Mouse (Mus musculus) ovary, postnatal 10 days (tissue): ENCODE data around the gene Muc1.
"Not testable (repeated sequence)": the region's sequence is repeated elsewhere in the genome, so short reads cannot be mapped to it uniquely, and the experiment has no call there.

Experiments used
- DNase-seq: peaks from one replicate; pipeline ENCODE4 v3.0.0; 2022; ENCODE audit warnings: low spot score

Gene Muc1

DNA sequence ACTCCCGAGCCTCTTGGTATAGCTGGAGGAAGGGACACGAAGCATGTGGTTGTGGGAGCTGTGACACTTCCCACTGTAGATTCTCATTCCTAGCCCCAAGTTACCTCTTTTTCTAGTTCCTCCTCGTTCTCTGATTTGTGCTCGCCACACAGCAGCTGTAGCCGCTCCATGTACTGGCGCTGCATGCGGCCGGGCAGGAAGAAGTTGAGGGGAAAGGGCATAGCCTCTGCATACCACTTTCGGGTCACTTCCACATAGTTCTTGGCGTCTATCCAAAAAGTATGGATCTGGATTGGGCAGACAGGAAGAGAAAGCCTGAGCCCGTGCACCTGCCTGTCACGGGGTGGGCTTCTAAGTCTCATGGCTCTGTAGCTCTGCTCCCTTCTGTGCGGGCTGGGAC is 18.7 kb upstream of the Muc1 start:
- DNase-seq: no peak

DNA sequence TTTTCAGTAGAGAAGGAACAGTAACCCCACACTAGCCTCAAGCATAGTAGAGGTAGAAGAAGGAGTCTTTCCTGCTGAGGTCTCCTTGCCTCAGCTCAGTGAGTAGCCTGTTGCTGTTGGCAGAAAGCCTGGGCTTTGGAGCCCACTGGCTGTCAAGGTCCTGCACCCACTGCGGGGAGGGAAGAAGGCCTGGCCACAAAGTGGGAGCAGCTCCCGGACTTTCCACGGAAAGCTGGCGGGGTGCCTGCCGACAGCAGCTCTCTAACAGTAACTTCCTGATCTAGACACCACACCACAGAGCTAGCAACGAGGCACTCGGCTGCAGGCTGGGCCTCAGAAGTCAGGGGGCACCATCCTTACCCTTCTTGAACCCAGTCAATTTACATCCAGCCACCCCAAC is 18.1 kb upstream of the Muc1 start:
- no peak for DNase-seq

DNA sequence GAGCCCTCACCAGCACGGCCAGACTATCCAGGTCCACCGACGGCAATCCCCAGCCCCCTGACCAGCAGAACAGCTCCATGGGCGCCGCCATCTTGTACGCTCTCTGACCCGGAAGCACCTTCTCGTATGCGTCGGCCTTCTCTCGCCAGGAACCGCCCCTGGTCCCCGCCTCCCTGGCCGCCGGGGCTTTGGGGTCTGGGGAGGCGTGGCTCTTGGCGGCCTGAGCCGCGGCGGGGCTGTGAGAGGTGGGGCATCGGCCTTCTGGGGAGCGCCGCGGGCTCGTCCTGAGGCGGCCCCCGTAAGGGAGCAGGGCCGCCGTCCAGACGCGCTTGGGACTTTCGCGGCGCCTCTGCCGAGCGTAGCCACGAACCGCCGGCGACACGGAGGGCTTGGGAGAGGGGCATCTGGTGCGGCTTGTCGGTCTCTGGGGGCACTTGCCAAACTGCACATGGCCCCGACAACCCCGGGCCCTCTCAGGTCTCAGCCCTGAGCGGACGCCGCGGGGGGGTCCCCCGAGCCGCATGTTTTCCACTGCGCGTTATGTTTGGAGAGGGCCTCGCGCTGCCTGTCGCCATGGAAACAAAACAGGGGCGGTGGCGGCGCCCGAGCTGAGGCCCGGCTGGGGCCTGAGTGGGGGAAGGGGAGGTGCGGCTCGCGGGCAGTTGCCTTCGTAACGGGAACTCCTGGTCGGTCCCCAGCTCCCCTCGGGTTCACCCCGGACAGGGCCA is 14.9 kb upstream of the Muc1 start:
- DNase-seq: peak; percentile 83

DNA sequence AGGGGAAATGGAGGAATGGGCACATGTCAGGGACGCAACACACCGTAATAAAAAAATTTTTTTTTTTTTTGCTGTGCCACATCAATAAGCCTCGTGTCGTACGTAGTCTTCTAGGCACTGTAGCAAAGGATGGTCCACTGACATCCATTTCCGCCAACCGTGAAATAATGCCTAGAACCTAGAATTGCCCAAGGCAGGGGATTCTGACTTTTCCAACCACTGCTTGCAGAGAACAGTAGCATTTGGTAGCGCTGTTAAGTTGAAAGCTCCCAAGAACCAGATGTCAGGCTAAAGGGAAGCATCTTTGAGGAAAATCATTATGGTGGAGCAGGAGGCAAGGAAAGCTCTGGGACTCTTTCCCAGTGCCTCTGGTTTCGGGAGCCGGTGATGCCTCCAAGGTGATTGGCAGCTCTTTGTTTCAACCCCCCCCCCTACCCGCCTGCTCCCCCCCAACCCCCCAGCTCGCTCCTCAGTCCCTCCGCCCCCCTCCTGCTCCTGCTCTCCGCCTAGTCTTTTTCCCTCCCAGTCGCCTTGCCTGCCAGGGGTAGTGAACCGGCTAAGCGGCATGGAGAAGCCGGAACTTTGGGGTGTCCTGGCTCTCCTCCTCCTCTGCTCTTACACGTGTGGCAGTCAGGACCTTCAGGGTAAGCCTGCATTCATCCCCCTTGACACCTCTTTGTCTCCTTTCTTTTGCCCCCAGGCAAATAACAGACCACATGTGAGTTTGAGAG is 14.0 kb upstream of the Muc1 start, which contains the start of gene Thbs3:
Thbs3 (plus strand) TSS at position 500 of the 731 bp plus-strand sequence.
- DNase-seq: no peak

DNA sequence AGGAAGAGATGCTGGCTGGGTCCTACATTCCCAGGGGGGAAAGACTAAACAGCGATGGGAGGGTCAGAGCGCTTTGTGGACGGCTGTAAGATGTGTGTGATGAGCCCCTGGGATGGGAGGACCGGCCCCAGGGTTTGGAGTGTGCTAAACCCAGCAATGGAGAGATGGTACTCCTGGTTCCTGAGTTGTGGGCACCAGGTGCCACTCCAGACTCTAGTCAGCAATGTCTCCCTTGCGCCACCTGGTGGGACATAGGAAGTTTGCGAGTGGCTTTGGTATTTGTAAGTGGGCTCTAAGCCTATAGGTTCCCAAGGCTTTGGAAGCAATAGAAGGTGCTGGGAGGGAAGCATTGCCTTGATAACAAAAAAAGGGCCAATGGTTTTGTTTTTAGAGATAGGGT is 13.0 kb upstream of the Muc1 start:
- DNase-seq: peak; percentile 68

DNA sequence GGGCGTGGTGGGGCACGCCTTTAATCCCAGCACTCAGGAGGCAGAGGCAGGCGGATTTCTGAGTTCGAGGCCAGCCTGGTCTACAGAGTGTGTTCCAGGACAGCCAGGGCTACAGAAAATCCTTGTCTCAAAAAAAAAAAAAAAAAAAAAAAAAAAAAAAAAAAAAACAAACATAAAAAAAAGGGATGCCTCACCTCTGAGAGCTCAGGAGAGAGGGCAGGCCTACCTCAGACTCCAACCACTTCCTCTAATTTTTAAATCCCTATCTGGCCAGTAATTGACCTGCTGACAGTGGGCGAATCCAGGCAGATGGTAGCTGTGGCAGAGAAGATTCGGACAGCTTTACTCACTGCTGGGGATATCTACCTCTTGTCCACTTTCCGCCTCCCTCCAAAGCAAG is 12.4 kb upstream of the Muc1 start:
- DNase-seq: not testable (repeated sequence)

DNA sequence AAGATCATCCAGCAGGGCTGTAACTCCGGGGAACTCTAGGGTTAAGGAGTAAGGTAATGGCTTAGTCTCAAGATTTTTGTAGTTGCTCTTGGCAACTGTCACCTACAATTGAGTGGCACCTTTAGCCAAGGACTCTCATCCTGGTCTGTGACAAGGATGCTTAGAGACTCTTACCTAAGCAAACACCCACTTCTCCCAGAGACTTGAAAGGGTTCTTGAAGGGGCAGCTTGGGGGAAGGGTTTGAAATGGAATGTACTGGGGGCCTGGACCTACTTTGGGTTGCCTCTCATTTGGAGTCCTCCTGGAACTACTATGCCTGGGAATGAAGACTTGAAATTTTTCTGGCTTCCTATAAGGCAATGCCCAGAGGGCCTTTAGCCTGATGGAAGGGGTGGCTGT is 10.6 kb upstream of the Muc1 start:
- DNase-seq: no peak

DNA sequence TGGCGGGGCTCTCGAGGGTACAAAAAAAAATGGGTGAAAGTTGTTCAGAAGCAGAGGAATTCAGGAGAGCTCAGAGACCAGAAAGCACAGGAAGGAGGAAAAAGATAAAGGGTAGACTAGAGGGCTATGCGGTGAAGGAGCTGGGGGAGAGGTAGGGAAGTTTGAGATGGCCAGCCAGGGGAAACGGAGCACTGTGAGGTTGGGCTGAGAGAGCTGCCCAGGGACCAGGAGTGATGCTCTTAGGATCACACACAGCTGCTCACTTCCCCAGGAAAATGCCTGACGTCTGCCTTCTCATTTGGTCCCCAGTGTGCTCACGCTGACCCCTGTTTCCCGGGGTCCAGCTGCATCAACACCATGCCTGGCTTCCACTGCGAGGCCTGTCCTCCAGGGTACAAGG is 9.3 kb upstream of the Muc1 start:
- no peak for DNase-seq

DNA sequence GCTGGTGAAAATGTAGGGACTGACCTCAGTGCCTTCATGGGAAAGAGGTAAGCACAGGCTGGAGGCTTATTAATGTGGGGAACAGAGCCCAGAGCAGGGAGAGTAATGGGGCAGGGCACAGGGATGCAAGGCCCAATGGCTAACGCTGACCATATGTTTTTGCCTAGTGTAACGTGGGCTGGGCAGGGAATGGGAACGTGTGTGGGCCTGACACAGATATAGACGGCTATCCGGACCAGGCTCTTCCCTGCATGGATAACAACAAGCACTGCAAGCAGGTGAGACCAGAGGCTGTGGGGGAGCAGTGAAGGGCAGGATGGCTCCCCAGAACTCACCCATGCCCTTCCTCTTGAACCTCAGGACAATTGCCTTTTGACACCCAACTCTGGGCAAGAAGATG is 7.7 kb upstream of the Muc1 start:
- DNase-seq: no peak

DNA sequence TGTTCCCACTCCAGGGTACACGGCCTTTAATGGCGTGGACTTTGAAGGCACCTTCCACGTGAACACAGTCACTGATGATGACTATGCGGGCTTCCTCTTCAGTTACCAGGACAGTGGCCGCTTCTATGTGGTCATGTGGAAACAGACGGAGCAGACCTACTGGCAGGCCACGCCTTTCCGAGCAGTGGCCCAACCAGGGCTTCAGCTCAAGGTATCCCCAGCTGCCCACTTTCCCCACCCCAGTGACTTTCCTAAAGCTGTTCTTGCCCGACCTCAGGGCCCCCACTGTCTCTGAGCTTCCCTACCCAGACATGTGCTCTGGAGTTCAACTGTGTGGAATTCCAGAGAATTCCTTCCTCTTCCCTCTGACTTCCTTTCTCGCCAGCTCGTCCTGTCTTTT is 4.1 kb upstream of the Muc1 start:
- no peak for DNase-seq

DNA sequence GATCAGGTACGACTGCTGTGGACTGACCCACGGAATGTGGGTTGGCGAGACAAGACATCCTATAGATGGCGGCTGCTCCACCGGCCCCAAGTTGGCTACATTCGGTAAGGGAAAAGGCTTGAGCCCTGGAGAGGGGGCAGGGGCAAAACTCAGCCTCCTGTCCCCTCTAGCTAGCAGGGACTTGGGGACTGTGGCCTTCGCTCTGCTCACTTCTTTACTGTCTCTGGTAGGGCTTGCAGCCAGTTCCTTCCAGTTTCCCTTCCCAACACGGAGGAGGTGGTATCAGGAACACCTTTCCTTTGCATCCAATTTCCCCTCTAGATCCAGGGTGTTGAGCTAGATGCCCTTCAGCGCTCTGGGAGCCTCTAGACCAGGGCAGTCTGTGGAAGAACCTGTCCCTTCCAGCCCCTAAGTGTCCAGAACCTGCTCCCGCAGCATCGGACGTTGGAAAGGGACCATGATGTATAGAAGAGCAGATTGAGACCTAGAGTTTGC is 3.5 kb upstream of the Muc1 start:
- no peak for DNase-seq

DNA sequence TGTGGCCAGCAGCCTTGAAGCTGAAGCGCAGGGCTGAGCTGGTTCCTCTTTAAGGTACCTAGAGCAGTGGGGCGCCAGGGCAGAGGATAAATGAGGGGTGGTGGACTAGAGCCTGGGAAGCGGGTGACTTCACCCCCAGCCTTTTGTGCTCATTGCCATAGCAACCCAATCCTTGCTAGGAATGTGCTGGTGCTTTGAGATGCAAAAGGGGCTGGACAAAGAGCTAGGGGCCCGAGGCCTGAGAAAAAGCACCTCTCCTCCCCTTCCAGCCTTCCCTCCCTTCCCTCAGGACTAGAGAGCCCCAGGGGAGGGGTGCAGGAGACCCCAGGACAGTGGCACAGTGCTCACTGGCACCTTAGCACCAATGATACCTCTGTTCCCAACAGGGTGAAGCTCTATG is 2.9 kb upstream of the Muc1 start:
- no peak for DNase-seq

DNA sequence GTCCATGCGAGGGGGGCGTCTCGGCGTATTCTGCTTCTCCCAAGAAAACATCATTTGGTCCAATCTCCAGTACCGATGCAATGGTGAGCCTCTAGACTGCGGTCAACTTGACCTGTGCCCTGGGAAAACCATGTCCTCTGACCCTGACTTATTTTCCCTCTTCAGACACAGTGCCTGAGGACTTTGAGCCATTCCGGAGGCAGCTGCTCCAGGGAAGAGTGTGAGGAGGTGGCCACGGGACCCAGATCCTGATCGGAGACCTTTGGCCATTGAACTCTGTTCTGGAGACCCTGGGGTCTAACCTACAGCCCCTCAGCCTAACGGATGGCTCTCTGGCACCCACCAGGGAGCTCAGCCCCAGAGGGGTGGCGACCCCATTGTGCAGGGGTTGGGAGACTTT is 2.5 kb upstream of the Muc1 start:
- DNase-seq: no peak

DNA sequence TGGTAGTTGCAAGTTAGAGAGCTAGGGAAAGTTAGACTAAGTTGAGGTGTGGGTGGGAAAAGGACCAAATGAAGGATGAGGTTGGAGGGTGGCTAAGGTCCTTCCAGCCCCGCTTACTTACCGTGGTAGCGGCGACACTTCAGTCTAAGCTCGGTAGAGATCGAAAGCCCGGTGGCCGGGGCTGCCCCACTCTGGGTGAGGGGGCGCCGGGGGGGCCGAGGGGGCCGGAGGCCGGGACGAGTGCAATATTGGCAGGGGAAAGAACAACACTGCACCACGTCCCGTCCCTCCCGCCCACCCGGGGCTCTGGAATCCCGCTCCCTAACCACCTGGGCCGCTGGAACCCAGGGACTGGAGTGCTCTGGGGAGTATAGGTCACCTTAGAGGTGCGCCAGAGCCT is 2.0 kb upstream of the Muc1 start, which contains the start of gene Mtx1:
Mtx1 (minus strand) TSS at position 189 of the 400 bp plus-strand sequence.
- DNase-seq: no peak

DNA sequence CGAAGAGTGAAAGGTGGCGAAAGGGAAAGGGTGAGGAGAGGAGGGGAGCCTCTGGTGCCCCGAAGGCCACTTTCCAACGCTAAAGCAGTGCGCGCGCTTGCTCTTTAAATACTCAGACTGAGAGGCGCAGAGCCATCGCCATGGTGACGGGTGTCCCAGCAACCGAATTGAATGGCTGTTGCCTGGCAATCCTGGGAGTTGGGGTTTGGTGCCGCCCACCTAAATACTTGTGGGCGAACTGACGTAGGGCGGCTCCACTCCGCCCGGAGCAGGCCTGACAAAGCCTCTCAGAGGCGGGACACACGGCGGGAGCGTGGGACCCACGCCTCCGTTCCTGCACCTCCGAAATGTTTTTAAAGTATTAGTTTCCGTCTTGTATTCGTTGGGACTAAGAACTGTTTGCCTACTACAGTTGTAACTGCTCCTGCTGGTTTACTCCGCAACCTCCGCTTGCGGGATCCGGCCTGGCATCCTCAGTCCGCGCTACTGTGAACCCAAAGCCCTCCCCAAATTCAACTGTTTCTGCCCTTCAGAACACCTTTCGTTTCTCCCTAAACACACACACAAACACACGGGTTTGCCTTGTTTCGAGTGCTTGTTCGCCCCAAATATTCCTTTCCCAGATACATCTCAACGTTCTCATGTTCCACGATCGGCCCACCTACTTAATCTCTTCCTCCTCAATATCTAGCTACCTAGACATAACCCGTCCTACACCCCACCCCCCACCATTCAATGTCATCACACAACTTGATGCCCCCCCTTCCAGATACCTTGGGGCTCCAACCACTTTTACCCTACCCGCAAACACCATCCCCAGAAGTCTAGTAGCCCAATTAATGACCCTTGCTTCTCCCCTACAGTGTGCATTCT is 1.3 kb upstream of the Muc1 start:
- peak; percentile 83 for DNase-seq

DNA sequence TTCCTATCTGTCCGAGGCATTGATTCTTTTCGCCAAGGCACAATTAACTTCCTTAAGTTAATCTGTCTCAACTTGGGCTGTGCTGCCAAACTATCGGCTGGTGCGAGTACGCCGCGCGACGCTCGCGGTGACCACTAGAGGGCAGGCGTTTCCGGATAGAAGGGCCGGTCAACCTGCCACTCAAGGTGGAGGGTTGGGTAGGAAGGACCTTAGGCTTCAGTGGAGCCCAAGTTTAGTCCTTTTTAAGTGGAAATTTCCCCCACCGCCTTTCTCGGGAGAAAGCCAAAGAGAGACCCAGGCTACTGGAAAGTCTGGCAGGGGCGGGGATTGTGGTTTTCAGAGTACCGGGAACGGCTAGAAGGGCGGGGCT is 692 bp upstream of the Muc1 start:
- DNase-seq: peak; percentile 82

DNA sequence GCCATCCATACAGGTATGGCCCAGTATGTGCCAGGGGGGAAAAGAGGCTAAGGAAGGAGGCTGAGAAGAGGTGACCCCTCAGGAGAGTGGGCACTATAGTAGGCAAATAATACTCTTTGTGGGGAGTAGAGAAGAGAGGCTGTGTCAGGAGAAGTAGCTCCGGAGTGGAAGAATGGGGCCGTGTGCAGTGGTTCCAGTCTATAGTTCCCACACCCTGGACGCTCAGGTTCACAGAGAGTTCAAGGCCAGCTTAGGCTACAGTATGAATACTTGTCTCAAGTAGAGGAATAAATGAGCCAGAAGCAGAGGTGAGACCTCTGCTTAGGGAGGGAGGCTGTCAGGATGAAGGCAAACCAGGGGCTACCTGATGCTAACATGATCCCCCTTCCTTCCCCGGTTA is 419 bp downstream of the Muc1 start:
- no peak for DNase-seq

DNA sequence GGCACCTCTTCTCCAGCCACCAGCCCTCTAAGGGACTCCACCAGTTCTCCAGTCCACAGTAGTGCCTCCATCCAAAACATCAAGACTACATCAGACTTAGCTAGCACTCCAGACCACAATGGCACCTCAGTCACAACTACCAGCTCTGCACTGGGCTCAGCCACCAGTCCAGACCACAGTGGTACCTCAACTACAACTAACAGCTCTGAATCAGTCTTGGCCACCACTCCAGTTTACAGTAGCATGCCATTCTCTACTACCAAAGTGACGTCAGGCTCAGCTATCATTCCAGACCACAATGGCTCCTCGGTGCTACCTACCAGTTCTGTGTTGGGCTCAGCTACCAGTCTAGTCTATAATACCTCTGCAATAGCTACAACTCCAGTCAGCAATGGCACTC is 1.7 kb downstream of the Muc1 start:
- DNase-seq: no peak

DNA sequence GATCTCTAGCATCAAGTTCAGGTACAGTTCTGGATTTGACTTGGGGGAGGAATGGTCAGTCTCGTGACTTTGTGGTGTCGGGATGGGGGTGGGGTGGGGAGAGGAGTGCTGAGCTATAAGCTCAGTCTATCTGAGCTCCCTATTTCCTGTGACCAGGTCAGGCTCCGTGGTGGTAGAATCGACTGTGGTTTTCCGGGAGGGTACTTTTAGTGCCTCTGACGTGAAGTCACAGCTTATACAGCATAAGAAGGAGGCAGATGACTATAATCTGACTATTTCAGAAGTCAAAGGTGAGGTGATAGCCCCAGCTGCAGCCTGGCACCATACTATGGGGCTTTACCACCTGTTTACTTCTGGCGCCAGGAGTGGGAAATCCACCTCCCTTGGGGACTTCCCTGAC is 2.5 kb downstream of the Muc1 start:
- no peak for DNase-seq

DNA sequence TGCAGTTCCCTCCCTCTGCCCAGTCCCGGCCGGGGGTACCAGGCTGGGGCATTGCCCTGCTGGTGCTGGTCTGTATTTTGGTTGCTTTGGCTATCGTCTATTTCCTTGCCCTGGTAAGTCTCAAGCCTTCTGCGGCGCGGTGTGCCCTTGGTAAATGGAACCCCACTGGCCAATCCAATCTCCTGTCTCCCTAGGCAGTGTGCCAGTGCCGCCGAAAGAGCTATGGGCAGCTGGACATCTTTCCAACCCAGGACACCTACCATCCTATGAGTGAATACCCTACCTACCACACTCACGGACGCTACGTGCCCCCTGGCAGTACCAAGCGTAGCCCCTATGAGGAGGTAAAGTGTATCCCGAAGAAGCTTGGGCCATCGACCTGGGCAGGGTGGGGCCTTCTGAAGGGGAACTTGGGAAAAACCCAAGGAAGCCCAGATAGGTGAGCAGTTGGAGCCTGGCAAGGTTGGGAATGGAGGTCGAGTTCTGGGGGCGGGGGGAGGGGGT is 3.0 kb downstream of the Muc1 start:
- DNase-seq: no peak

DNA sequence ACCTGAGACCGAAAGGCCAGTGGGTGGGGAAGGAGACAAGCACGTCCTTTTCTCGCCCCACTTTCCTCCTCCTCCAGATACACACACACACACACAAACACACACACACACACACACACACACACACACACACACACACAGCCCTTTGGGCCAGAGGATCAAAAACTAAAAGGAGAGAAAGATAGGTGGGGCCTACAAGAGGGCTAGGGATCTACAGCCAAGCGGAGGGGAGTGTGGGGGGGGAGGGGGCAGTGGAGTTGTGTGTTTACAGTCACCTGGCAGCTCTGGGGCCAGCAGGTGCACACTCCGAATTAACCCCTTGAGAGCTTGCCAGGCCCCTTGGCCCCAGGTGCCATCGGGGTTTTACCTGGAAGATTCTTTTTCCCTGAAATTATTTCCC is 3.8 kb downstream of the Muc1 start:
- DNase-seq: no peak

DNA sequence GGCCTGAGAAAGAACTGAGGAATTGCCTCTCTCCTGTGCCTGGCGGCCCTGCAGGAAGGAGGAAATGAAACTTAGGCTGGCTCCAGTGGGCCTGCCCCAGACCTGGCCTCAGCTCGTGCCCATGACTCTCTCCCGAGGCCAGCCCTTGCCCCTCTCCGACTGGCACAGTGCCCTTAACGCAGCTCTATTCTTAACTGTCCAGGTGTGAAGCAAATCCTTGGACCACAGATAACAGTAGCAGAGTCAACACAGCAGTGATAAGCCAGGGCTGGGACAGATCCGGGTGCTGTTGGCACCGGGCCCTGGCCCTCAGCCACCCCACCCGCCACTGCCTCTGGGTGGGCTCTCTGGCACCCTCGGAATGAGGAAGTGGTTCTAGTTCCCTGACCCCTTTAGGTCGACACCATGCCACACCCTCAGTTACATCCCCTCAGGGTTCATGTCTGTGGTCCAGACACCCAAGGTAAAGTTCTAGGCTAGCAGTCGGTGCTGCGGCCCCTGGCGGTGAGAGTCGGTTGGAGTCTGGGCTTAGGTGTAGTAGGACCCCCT is 4.8 kb downstream of the Muc1 start:
- DNase-seq: no peak
